Mouse (Mus musculus) liver, embryonic 16.5 days (tissue): ENCODE measurements around the gene Relb. TPM values are rescaled to one million over a fixed set of nuclear protein-coding genes. Genes with fewer than 3 reads are reported as not detected.
A peak's percentile ranks its signal among the peaks of the same experiment; 100 is the strongest.

Source experiments
- ATAC-seq: fragments of 200-750 bp; cut with Nextera tagmentation; 2 replicates; pipeline ENCODE4 v1.8.0; 2017; ENCODE audit warnings: low read depth, mild to moderate bottlenecking, moderate number of reproducible peaks, moderate library complexity
- H3K27ac ChIP-seq: fragments of 300-500 bp; sonication (generic); 2 replicates; pipeline ENCODE4 v1.5.1; 2014; ENCODE audit warnings: mild to moderate bottlenecking, low read length
- H3K27me3 ChIP-seq: fragments of 300-500 bp; sonication (generic); 2 replicates; pipeline ENCODE4 v1.6.1; 2014; ENCODE audit warnings: low read depth, low read length, mixed read lengths; ENCODE audit not compliant: control insufficient read depth, insufficient read depth
- H3K36me3 ChIP-seq: fragments of 300-500 bp; sonication (generic); 2 replicates; pipeline ENCODE4 v1.6.1; 2014; ENCODE audit warnings: mild to moderate bottlenecking; ENCODE audit not compliant: control insufficient read depth, insufficient read depth
- H3K4me1 ChIP-seq: fragments of 300-500 bp; sonication (generic); 2 replicates; pipeline ENCODE4 v1.6.1; 2014; ENCODE audit warnings: low read depth, low read length, mixed read lengths; ENCODE audit not compliant: control insufficient read depth
- H3K4me2 ChIP-seq: fragments of 300-500 bp; sonication (generic); 2 replicates; pipeline ENCODE4 v1.6.1; 2014; ENCODE audit warnings: low read depth, low read length, mixed read lengths
- H3K4me3 ChIP-seq: fragments of 300-500 bp; sonication (generic); 2 replicates; pipeline ENCODE4 v1.5.1; 2014; ENCODE audit warnings: low read depth, mild to moderate bottlenecking, low read length
- H3K9ac ChIP-seq: fragments of 300-500 bp; sonication (generic); 2 replicates; pipeline ENCODE4 v1.6.1; 2014; ENCODE audit warnings: low read depth, low read length
- H3K9me3 ChIP-seq: fragments of 300-500 bp; sonication (generic); replicated peaks from 2 replicates; pipeline ENCODE4 v1.6.1; 2016; ENCODE audit warnings: low read length; ENCODE audit not compliant: control insufficient read depth
- WGBS: fragments of 180-500 bp; shearing (Covaris S2); extraction: QIAGEN DNeasy Blood & Tissue Kit; methylation state at CpG from one replicate; pipeline ENCODE4 v1.1.7; 2014; ENCODE audit not compliant: insufficient replicate concordance; 5-methylcytosine and 5-hydroxymethylcytosine counted together
- polyA plus RNA-seq: library from polyadenylated mRNA; unstranded; fragments of >200 nt; fragmentation: Nextera tagmentation; extraction: Ambion mirVana; gene quantifications from 2 replicates; pipeline ENCODE4 v1.2.1, GENCODE M21; 2015

Gene Relb
- polyA plus RNA-seq, 1 experiment from 2014 or later: 1.7 TPM

DNA sequence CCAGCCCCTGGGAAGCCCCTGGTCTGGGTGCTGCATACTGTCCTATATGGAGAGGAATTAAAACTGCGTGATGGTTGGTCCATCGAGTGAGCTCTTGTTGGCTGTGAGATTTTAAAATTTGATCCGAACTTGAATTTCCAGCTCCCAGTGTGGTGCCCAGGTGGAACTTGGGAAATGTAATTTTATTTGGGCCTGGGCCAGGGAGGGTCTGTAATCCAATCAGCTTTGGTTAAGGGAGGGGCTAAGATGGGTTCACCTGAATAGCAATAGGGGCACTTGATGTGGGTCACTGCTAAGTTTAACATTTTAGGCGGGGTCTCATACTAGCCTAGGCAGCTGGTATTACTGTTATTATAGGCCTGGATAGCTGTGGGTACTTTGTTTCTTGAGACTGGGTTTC is 50.8 kb downstream of the Relb start:
- H3K36me3 ChIP-seq: no peaks in the 10 kb centered on the region
- peak overlapping the region; percentile 90 for H3K4me2 ChIP-seq
- no peak overlapping the region; the same call in 1 of the 2 replicates for H3K4me3 ChIP-seq
- H3K9me3 ChIP-seq: no peaks in the 10 kb centered on the region
- peaks cover 10% of the 10 kb centered on the region for H3K27me3 ChIP-seq
- no peak overlapping the region for H3K9ac ChIP-seq
- H3K4me1 ChIP-seq: peaks cover 38% of the 10 kb centered on the region
- 51% methylated on average over 4 of the region's 4 CpGs for WGBS
- ATAC-seq: no peak
- no peak overlapping the region for H3K27ac ChIP-seq

GRCm38 (mm10) chr7:19577877-19578414 is 51.3 kb downstream of the Relb start:
- Histone ChIP-seq H3K4me1 (peaks cover 38% of the 10 kb centered on the region), H3K9me3 (no peaks in the 10 kb centered on the region)

GRCm38 (mm10) chr7:19577141-19577852 is 51.9 kb downstream of the Relb start, which contains the start of the genes Zfp296 and Gemin7:
Gene Zfp296 (plus strand): TSS chr7:19577287.
Gene Gemin7 (minus strand): TSS chr7:19577595.
- peak within 1 kb of the TSS; percentile 5 for H3K9ac ChIP-seq
- peak within 1 kb of the TSS; percentile 90 for H3K4me2 ChIP-seq
- H3K4me3 ChIP-seq: peak within 1 kb of the TSS; percentile 59
- WGBS: under 1% methylated on average over 56 of the region's 56 CpGs
- H3K36me3 ChIP-seq: no peaks in the 10 kb centered on the region
- H3K27ac ChIP-seq: 0 out of 2 replicates have a peak within 1 kb of the TSS, but pooled peaks have one; percentile 10
- H3K27me3 ChIP-seq: peaks cover 10% of the 10 kb centered on the region
- H3K9me3 ChIP-seq: no peaks in the 10 kb centered on the region
- peaks cover 41% of the 10 kb centered on the region for H3K4me1 ChIP-seq
- ATAC-seq: no peak

More at GRCm38 (mm10) chr7:19577877-19578414, 51.3 kb downstream of the Relb start:
- H3K27ac ChIP-seq: no peak overlapping the region
- no peaks in the 10 kb centered on the region for H3K36me3 ChIP-seq
- H3K9ac ChIP-seq: peak overlapping the region; percentile 5
- peaks cover 10% of the 10 kb centered on the region for H3K27me3 ChIP-seq
- 10% methylated on average over 10 of the region's 10 CpGs for WGBS
- peak; percentile 16; the same call in 1 of the 2 replicates for ATAC-seq
- peak overlapping the region; percentile 59 for H3K4me3 ChIP-seq
- H3K4me2 ChIP-seq: peak overlapping the region; percentile 90

DNA sequence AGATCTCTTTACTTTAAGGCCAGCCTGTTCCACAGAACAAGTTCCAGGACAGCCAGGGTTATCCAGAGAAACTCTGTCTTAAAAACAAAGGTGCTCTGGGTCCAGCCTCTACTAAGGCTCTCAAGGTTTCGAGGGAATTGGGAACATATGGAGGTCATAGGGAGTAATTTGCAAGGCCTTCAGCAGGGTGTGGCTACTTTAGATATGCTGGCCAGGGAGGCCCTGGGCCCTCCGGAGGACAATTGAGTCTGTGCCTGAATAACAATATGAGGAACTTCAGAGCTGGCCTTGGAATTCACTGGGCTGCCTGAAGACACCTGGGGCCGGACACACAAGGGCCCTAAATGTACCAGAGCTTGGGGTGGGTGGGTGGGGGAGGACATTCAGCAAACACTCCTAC is 53.7 kb downstream of the Relb start:
- Histone ChIP-seq H3K4me2 (peak overlapping the region; percentile 18; the same call in 1 of the 2 replicates), H3K9me3 (no peaks in the 10 kb centered on the region), H3K4me3 (no peak overlapping the region), H3K4me1 (peaks cover 53% of the 10 kb centered on the region), H3K27ac (0 out of 2 replicates have a peak overlapping the region, but pooled peaks have one; percentile 42), H3K9ac (no peak overlapping the region), H3K27me3 (peaks cover 10% of the 10 kb centered on the region), H3K36me3 (no peaks in the 10 kb centered on the region)
- WGBS: 37% methylated on average over 3 of the region's 3 CpGs
- no peak for ATAC-seq

DNA sequence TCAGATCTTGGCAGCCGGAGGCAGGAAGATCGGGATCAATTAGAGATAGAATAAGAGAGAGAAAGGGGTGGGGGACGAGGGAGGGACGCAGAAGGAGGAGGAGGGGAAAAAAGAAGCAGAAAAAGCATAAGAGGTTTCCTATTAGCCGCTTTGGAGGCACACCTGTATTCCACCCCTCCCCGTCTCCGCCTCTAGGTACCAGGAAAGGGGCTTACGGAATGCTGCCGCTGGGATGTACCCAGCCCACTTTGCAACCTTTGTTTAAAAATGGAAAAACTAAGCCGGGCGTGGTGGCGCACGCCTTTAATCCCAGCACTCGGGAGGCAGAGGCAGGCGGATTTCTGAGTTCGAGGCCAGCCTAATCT is 55.5 kb downstream of the Relb start:
- Histone ChIP-seq H3K9ac (peak overlapping the region; percentile 81), H3K4me1 (peaks cover 53% of the 10 kb centered on the region)
- no peak for ATAC-seq

GRCm38 (mm10) chr7:19572926-19573775 is 56.1 kb downstream of the Relb start:
- Histone ChIP-seq H3K9ac (peak overlapping the region; percentile 81), H3K4me1 (peaks cover 50% of the 10 kb centered on the region), H3K4me2 (peak overlapping the region; percentile 78), H3K27me3 (peaks cover 10% of the 10 kb centered on the region), H3K27ac (peak overlapping the region; percentile 93), H3K4me3 (peak overlapping the region; percentile 79), H3K9me3 (no peaks in the 10 kb centered on the region), H3K36me3 (peaks cover 5% of the 10 kb centered on the region; the same call in 1 of the 2 replicates)
- WGBS: under 1% methylated on average over 53 of the region's 53 CpGs
- peak; percentile 89 for ATAC-seq

More for the DNA sequence above, 55.5 kb downstream of the Relb start:
- WGBS: 29% methylated on average over 16 of the region's 16 CpGs
- peaks cover 5% of the 10 kb centered on the region; the same call in 1 of the 2 replicates for H3K36me3 ChIP-seq
- H3K27me3 ChIP-seq: peaks cover 10% of the 10 kb centered on the region
- peak overlapping the region; percentile 79 for H3K4me3 ChIP-seq
- peak overlapping the region; percentile 93 for H3K27ac ChIP-seq
- H3K4me2 ChIP-seq: peak overlapping the region; percentile 78
- H3K9me3 ChIP-seq: no peaks in the 10 kb centered on the region

GRCm38 (mm10) chr7:19569647-19570046 is 59.6 kb downstream of the Relb start:
- no peak overlapping the region for H3K4me3 ChIP-seq
- H3K36me3 ChIP-seq: peaks cover 17% of the 10 kb centered on the region
- 81% methylated on average over 3 of the region's 3 CpGs for WGBS
- no peak overlapping the region for H3K27ac ChIP-seq
- H3K27me3 ChIP-seq: no peaks in the 10 kb centered on the region
- H3K9ac ChIP-seq: no peak overlapping the region
- H3K4me1 ChIP-seq: peaks cover 36% of the 10 kb centered on the region
- no peak overlapping the region for H3K4me2 ChIP-seq
- H3K9me3 ChIP-seq: no peaks in the 10 kb centered on the region
- ATAC-seq: no peak

DNA sequence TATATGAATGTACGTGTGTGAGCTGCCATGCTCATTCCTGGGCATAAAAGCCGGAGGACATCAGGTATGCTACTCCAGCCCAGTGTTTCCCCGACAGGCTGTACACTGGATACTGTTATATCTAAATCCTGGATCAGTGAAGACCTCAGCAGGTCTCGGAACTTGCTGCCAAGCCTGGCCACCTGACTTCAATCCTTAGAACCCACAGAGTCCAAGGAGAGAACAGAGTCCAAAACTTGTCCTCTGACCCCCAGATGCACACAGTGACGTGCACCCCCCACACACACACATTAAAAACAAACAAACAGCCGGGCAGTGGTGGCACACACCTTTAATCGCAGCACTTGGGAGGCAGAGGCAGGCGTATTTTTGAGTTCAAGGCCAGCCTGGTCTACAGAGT is 61.8 kb downstream of the Relb start:
- Histone ChIP-seq H3K4me1 (peaks cover 49% of the 10 kb centered on the region), H3K9ac (no peak overlapping the region), H3K27me3 (no peaks in the 10 kb centered on the region), H3K36me3 (peaks cover 22% of the 10 kb centered on the region), H3K4me3 (no peak overlapping the region), H3K27ac (no peak overlapping the region), H3K4me2 (no peak overlapping the region), H3K9me3 (no peaks in the 10 kb centered on the region)
- 78% methylated on average over 8 of the region's 8 CpGs for WGBS
- ATAC-seq: no peak
